ENCODE assay signal across 11 mouse cellular contexts in the genomic region with DNA sequence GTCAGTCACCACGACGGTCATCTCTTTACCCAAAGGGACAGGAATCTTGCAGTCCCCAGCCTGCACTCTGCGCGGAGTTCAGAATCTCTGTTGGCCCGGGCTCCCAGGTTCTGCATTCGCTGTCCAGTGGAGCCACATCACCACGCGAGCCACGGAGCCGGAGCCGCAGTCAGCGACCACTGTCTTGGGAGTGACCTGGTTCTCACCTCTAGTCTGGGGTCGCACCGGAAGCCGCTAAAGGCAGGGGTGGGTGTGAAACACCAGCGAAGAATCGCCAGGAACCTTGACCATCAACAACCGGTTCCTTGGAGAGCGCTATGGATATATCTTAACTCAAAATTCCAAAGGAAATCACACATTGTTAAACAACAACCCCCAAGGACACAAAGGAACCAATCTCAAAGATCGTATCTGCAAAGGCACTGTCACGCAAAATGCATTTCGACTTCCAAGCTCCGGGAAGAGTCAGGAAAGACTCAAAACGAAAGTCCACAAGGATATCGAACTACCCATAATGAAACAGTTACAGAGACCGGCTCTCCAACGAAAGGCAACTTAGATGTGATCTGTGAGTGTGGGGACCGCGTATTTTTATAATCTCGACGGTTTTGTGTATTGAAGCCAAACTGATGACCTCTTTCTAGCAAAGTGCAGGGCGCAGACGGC. TPM values are rescaled to one million over a fixed set of nuclear protein-coding genes. Genes with fewer than 3 reads are reported as not detected.
DNase-seq lines count a peak whose midpoint lies in the region; ATAC-seq and TF ChIP-seq lines count a peak whose summit lies in the region.
"Had no signal": no experiment of that assay in that cellular context is flagged by ENCODE, and none has a peak within 500 bp of the region (broad histone marks: within the 10 kb centered on the region; RNA-seq: fewer than 3 reads in every experiment).

No protein-coding gene starts in this region.

- no peaks in the 10 kb centered on the region for H3K9me3 ChIP-seq in heart, embryonic 15.5 days (replicated peaks)
- no peaks in the 10 kb centered on the region for H3K9me3 ChIP-seq in liver, embryonic 15.5 days (replicated peaks)
- H3K9me3 ChIP-seq: midbrain, embryonic 12.5 days had no signal

- TF ChIP-seq POLR2A in kidney, adult 2 months (IDR thresholded peaks at IDR 0.05; ENCODE audit: low read depth, low read length): no peak

- H3K4me3 ChIP-seq in kidney, adult 2 months (ENCODE audit: insufficient read depth, low read depth, low read length): no peak overlapping the region
- H3K4me3 ChIP-seq in heart, embryonic 15.5 days: peak overlapping the region; percentile 26
- H3K4me3 ChIP-seq in liver, embryonic 15.5 days (replicated peaks): 0 out of 2 replicates have a peak overlapping the region, but pooled peaks have one; percentile 7

- peaks cover 10% of the 10 kb centered on the region for H3K27me3 ChIP-seq in kidney, adult 2 months (replicated peaks; ENCODE audit: control insufficient read depth, insufficient read depth, low read length)
- H3K27me3 ChIP-seq in heart, embryonic 15.5 days: peaks cover 90% of the 10 kb centered on the region
- peaks cover 100% of the 10 kb centered on the region for H3K27me3 ChIP-seq in liver, embryonic 15.5 days

- no peak for ATAC-seq in heart, embryonic 15.5 days (replicated peaks; ENCODE audit: insufficient number of reproducible peaks, insufficient read depth, low FRiP score, low read depth)
- no peak for ATAC-seq in liver, embryonic 15.5 days (ENCODE audit: insufficient read depth)

- no peak for TF ChIP-seq CTCF in kidney, adult 2 months (conservative IDR thresholded peaks at IDR 0.05; ENCODE audit: insufficient read depth, insufficient read length, low read depth, low read length)

- peak overlapping the region; percentile 47 for H3K4me2 ChIP-seq in heart, embryonic 15.5 days
- H3K4me2 ChIP-seq in liver, embryonic 15.5 days: peak overlapping the region; percentile 15; the same call in 1 of the 2 replicates
- H3K4me2 ChIP-seq: midbrain, embryonic 12.5 days had no signal

- H3K36me3 ChIP-seq in kidney, adult 2 months (ENCODE audit: control insufficient read depth, insufficient read depth, low read length): no peaks in the 10 kb centered on the region
- H3K36me3 ChIP-seq in heart, embryonic 15.5 days: no peaks in the 10 kb centered on the region
- no peaks in the 10 kb centered on the region for H3K36me3 ChIP-seq in liver, embryonic 15.5 days (replicated peaks)
- H3K36me3 ChIP-seq: midbrain, embryonic 12.5 days had no signal

- H3K27ac ChIP-seq in kidney, adult 2 months (ENCODE audit: insufficient read depth, low read depth, low read length): no peak overlapping the region
- H3K27ac ChIP-seq in heart, embryonic 15.5 days: no peak overlapping the region
- no peak overlapping the region for H3K27ac ChIP-seq in liver, embryonic 15.5 days (replicated peaks)
- H3K27ac ChIP-seq: midbrain, embryonic 12.5 days had no signal

- intact Hi-C loops in gastrocnemius, postnatal 36 days (cut with DNase I): loop anchor here (10.0 kb wide), 1 partner anchor 356 kb away; no protein-coding TSS in a partner anchor

- H3K9ac ChIP-seq in heart, embryonic 15.5 days: no peak overlapping the region
- no peak overlapping the region for H3K9ac ChIP-seq in liver, embryonic 15.5 days
- H3K9ac ChIP-seq: midbrain, embryonic 12.5 days had no signal

- DNase-seq in kidney, adult 2 months: peak; percentile 39
- DNase-seq in kidney, postnatal 10 days: no peak
- peak; percentile 29 for DNase-seq in embryo, embryonic 11 days
- no peak for DNase-seq in gastrocnemius, postnatal 36 days
- no peak for DNase-seq in frontal cortex, adult 2 months (ENCODE audit: extremely low spot score in 1 of 2, low spot score in 1 of 2)
- DNase-seq in right cerebral cortex, postnatal 36 days (ENCODE audit: low spot score in 2 of 2): no peak

- WGBS in kidney, adult 2 months: 4% methylated on average over 33 of the region's 33 CpGs
- 2% methylated on average over 33 of the region's 33 CpGs for WGBS in heart, embryonic 15.5 days
- WGBS in liver, embryonic 15.5 days (ENCODE audit: insufficient replicate concordance): 2% methylated on average over 33 of the region's 33 CpGs

- no peaks in the 10 kb centered on the region; the same call in 1 of the 2 replicates for H3K4me1 ChIP-seq in kidney, adult 2 months (ENCODE audit: control insufficient read depth, insufficient read depth, low read length)
- H3K4me1 ChIP-seq in heart, embryonic 15.5 days (replicated peaks): peaks cover 35% of the 10 kb centered on the region
- H3K4me1 ChIP-seq in liver, embryonic 15.5 days (replicated peaks): no peaks in the 10 kb centered on the region; the same call in none of the 2 replicates

RNA-seq across cellular contexts. Expression of gene Barx1, which starts 4.1 kb away (rescaled TPM):
- polyA plus RNA-seq in kidney, adult 2 months (2012; rRNA removed): not detected in 2 replicates
- 0.20 and 0.48 TPM in 2 replicates for polyA plus RNA-seq in heart, embryonic 15.5 days (2015; fragmentation: Nextera tagmentation; extraction: Ambion mirVana)
- polyA plus RNA-seq in liver, embryonic 15.5 days (2015; fragmentation: Nextera tagmentation; extraction: Ambion mirVana): 0.37 and 0.46 TPM in 2 replicates
- not detected for total RNA-seq in gastrocnemius, postnatal 36 days (2021)
- not detected in 2 replicates for polyA plus RNA-seq in frontal cortex, adult 2 months (2012; rRNA removed)
- total RNA-seq: heart, postnatal 36 days; MEL had no signal

RNA-seq across cellular contexts. Expression of gene Ptpdc1, which starts 33.3 kb away (rescaled TPM):
- 7.7 and 8.5 TPM in 2 replicates for polyA plus RNA-seq in kidney, adult 2 months (2012; rRNA removed)
- polyA plus RNA-seq in heart, embryonic 15.5 days (2015; fragmentation: Nextera tagmentation; extraction: Ambion mirVana): 4.6 and 7.4 TPM in 2 replicates
- 0.40 and 0.47 TPM in 2 replicates for polyA plus RNA-seq in liver, embryonic 15.5 days (2015; fragmentation: Nextera tagmentation; extraction: Ambion mirVana)
- 1 to 10 TPM; 3.4 to 3.8 TPM for total RNA-seq in gastrocnemius, postnatal 36 days (2021)
- 24.0 and 24.8 TPM in 2 replicates for polyA plus RNA-seq in frontal cortex, adult 2 months (2012; rRNA removed)

Comparison
In these comparisons a context has a peak if more than half of its experiments do, and no peak if none do; other contexts are left out.
1. DNase-seq: peak in kidney, adult 2 months (single experiment) and embryo, embryonic 11 days (single experiment); none in kidney, postnatal 10 days (single experiment), gastrocnemius, postnatal 36 days (0 of 2), frontal cortex, adult 2 months (0 of 2) and right cerebral cortex, postnatal 36 days (0 of 2).